Mouse (Mus musculus): ENCODE results near the gene Prkce. TPM values are rescaled to one million over a fixed set of nuclear protein-coding genes. Genes with fewer than 3 reads are reported as not detected.
A peak's percentile ranks its signal among the peaks of the same experiment; 100 is the strongest.

Prkce gene
- polyA plus RNA-seq, 2 experiments: 0.32 to 0.37 TPM

- H3K4me2 ChIP-seq (ENCODE audit: low read depth): no peak overlapping the region
- H3K4me1 ChIP-seq (replicated peaks; ENCODE audit: control insufficient read depth in 2 of 2, insufficient read depth in 2 of 2, low read length in 1 of 2): peaks cover 0 to 8% of the 10 kb centered on the region in 2 experiments; a peak in 2 of 4 replicates
- H3K9ac ChIP-seq (replicated peaks): no peak overlapping the region
- no peaks in the 10 kb centered on the region for H3K9me3 ChIP-seq (ENCODE audit: control insufficient read depth, low read length)
- no peak overlapping the region for H3K4me3 ChIP-seq (ENCODE audit: insufficient read depth in 1 of 2, low read depth in 2 of 2, low read length in 2 of 2)
- H3K27ac ChIP-seq: no peak overlapping the region
- DNase-seq (ENCODE audit: low read depth in 3 of 3, low spot score in 3 of 3) (no peak), ATAC-seq (ENCODE audit: insufficient read depth) (no peak)
- no peaks in the 10 kb centered on the region for H3K36me3 ChIP-seq (replicated peaks; ENCODE audit: control insufficient read depth, insufficient read depth, low read depth)
- 56% methylated on average over 7 of the region's 7 CpGs for WGBS (ENCODE audit: insufficient replicate concordance)
- no peaks in the 10 kb centered on the region for H3K27me3 ChIP-seq (ENCODE audit: control insufficient read depth, insufficient read depth, low read length)
- TF ChIP-seq CTCF (IDR thresholded peaks at IDR 0.05; ENCODE audit: low read depth) (no peak), EP300 (IDR thresholded peaks at IDR 0.05; ENCODE audit: low read depth) (no peak)
These were observed 276.3 kb downstream of the Prkce start for GRCm38 (mm10) chr17:86443886-86444285.

- Histone ChIP-seq H3K27me3 (ENCODE audit: control insufficient read depth, insufficient read depth, low read length) (no peaks in the 10 kb centered on the region), H3K36me3 (replicated peaks; ENCODE audit: control insufficient read depth, insufficient read depth, low read depth) (no peaks in the 10 kb centered on the region), H3K9me3 (ENCODE audit: control insufficient read depth, low read length) (no peaks in the 10 kb centered on the region), H3K4me1 (replicated peaks; ENCODE audit: control insufficient read depth in 2 of 2, insufficient read depth in 2 of 2, low read length in 1 of 2) (peaks cover 0 to 7% of the 10 kb centered on the region in 2 experiments; a peak in 2 of 4 replicates), H3K4me2 (ENCODE audit: low read depth) (no peak overlapping the region; the same call in 1 of the 2 replicates), H3K4me3 (ENCODE audit: insufficient read depth in 1 of 2, low read depth in 2 of 2, low read length in 2 of 2) (no peak overlapping the region), H3K27ac (no peak overlapping the region), H3K9ac (replicated peaks) (no peak overlapping the region)
- peak; percentile 56 to 64 (median 57) for DNase-seq (ENCODE audit: low read depth in 3 of 3, low spot score in 3 of 3)
- 37% methylated on average over 15 of the region's 15 CpGs for WGBS (ENCODE audit: insufficient replicate concordance)
- TF ChIP-seq EP300 (IDR thresholded peaks at IDR 0.05; ENCODE audit: low read depth): no peak
- TF ChIP-seq CTCF (IDR thresholded peaks at IDR 0.05; ENCODE audit: low read depth): peak; percentile 87
- peak; percentile 75 for ATAC-seq (ENCODE audit: insufficient read depth)
These were observed 277.2 kb downstream of the Prkce start for GRCm38 (mm10) chr17:86444578-86445419.

- 72% methylated on average over 3 of the region's 3 CpGs for WGBS (ENCODE audit: insufficient replicate concordance)
- no peak overlapping the region for H3K9ac ChIP-seq (replicated peaks)
These were observed 277.8 kb downstream of the Prkce start for GRCm38 (mm10) chr17:86445420-86445720.

GRCm38 (mm10) chr17:86445900-86446299, 278.3 kb downstream of the Prkce start:
- ATAC-seq (ENCODE audit: insufficient read depth): no peak
- Histone ChIP-seq H3K4me2 (ENCODE audit: low read depth) (no peak overlapping the region), H3K27me3 (ENCODE audit: control insufficient read depth, insufficient read depth, low read length) (no peaks in the 10 kb centered on the region), H3K36me3 (replicated peaks; ENCODE audit: control insufficient read depth, insufficient read depth, low read depth) (no peaks in the 10 kb centered on the region), H3K9ac (replicated peaks) (no peak overlapping the region), H3K9me3 (ENCODE audit: control insufficient read depth, low read length) (no peaks in the 10 kb centered on the region), H3K4me3 (ENCODE audit: insufficient read depth in 1 of 2, low read depth in 2 of 2, low read length in 2 of 2) (no peak overlapping the region), H3K4me1 (replicated peaks; ENCODE audit: control insufficient read depth in 2 of 2, insufficient read depth in 2 of 2, low read length in 1 of 2) (peaks cover 0 to 7% of the 10 kb centered on the region in 2 experiments; a peak in 2 of 4 replicates), H3K27ac (no peak overlapping the region)
- no peak for DNase-seq (ENCODE audit: low read depth in 3 of 3, low spot score in 3 of 3)
- no peak for TF ChIP-seq CTCF (IDR thresholded peaks at IDR 0.05; ENCODE audit: low read depth)
- TF ChIP-seq EP300 (IDR thresholded peaks at IDR 0.05; ENCODE audit: low read depth): no peak
- WGBS (ENCODE audit: insufficient replicate concordance): 69% methylated on average over 5 of the region's 5 CpGs

More at GRCm38 (mm10) chr17:86445420-86445720, 277.8 kb downstream of the Prkce start:
- Histone ChIP-seq H3K36me3 (replicated peaks; ENCODE audit: control insufficient read depth, insufficient read depth, low read depth) (no peaks in the 10 kb centered on the region), H3K27me3 (ENCODE audit: control insufficient read depth, insufficient read depth, low read length) (no peaks in the 10 kb centered on the region), H3K4me3 (ENCODE audit: insufficient read depth in 1 of 2, low read depth in 2 of 2, low read length in 2 of 2) (no peak overlapping the region), H3K27ac (no peak overlapping the region), H3K9me3 (ENCODE audit: control insufficient read depth, low read length) (no peaks in the 10 kb centered on the region), H3K4me2 (ENCODE audit: low read depth) (no peak overlapping the region), H3K4me1 (replicated peaks; ENCODE audit: control insufficient read depth in 2 of 2, insufficient read depth in 2 of 2, low read length in 1 of 2) (peaks cover 0 to 7% of the 10 kb centered on the region in 2 experiments; a peak in 2 of 4 replicates)
- DNase-seq (ENCODE audit: low read depth in 3 of 3, low spot score in 3 of 3): no peak
- no peak for ATAC-seq (ENCODE audit: insufficient read depth)
- no peak for TF ChIP-seq EP300 (IDR thresholded peaks at IDR 0.05; ENCODE audit: low read depth)
- no peak for TF ChIP-seq CTCF (IDR thresholded peaks at IDR 0.05; ENCODE audit: low read depth)

- no peak overlapping the region for H3K4me2 ChIP-seq (ENCODE audit: low read depth)
- WGBS (ENCODE audit: insufficient replicate concordance): 40% methylated on average over 4 of the region's 4 CpGs
- no peaks in the 10 kb centered on the region for H3K27me3 ChIP-seq (ENCODE audit: control insufficient read depth, insufficient read depth, low read length)
- TF ChIP-seq EP300 (IDR thresholded peaks at IDR 0.05; ENCODE audit: low read depth) (no peak), CTCF (IDR thresholded peaks at IDR 0.05; ENCODE audit: low read depth) (no peak)
- H3K4me1 ChIP-seq (replicated peaks; ENCODE audit: control insufficient read depth in 2 of 2, insufficient read depth in 2 of 2, low read length in 1 of 2): peaks cover 0 to 7% of the 10 kb centered on the region in 2 experiments; a peak in 2 of 4 replicates
- H3K9me3 ChIP-seq (ENCODE audit: control insufficient read depth, low read length): no peaks in the 10 kb centered on the region
- DNase-seq (ENCODE audit: low read depth in 3 of 3, low spot score in 3 of 3) (no peak), ATAC-seq (ENCODE audit: insufficient read depth) (no peak)
- H3K4me3 ChIP-seq (ENCODE audit: insufficient read depth in 1 of 2, low read depth in 2 of 2, low read length in 2 of 2): no peak overlapping the region
- no peaks in the 10 kb centered on the region for H3K36me3 ChIP-seq (replicated peaks; ENCODE audit: control insufficient read depth, insufficient read depth, low read depth)
- no peak overlapping the region for H3K27ac ChIP-seq
- no peak overlapping the region for H3K9ac ChIP-seq (replicated peaks)
These were observed 279.6 kb downstream of the Prkce start for GRCm38 (mm10) chr17:86447101-86447598.
